Mouse (Mus musculus): ENCODE measurements at regions not wholly inside any gene's neighbourhood (a gene's known extent, or its start where the extent isn't known, plus 50 kb on each side); places are given as distances from the start of the nearest gene placed in this dataset.
"Not testable (repeated sequence)": the region's sequence is repeated elsewhere in the genome, so short reads cannot be mapped to it uniquely, and the experiment has no call there.

DNA sequence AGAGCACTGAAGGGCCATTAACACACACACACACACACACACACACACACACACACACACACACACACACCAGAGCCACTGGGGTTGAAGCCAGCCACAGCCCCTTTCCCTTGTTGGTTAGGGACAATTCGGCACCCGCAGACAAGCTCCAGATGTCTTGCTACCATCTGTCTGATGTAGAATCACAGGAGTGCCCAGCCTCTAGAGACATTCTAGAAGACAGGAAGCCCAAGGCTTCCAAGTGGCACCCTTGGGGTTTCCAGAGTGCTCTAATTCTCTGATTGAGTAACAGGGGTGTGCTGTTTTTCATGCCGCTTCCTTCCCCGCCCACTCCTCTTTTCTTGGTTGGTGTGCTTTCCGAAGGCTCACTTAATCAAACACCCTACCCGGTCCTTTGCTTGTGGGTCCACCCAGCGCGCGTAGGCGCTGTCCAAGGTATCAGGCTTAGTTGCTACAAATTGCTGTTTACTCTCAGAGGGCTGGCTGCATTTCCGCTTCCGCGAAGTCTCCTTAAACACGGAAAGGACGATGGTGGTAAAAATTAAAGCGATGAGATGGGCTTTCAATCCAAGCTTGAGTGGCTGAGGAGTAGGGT is 59.5 kb upstream of the Zbtb18 start:
- DNase-seq (ENCODE audit: extremely low spot score in 1 of 2, low spot score in 1 of 2): no peak

DNA sequence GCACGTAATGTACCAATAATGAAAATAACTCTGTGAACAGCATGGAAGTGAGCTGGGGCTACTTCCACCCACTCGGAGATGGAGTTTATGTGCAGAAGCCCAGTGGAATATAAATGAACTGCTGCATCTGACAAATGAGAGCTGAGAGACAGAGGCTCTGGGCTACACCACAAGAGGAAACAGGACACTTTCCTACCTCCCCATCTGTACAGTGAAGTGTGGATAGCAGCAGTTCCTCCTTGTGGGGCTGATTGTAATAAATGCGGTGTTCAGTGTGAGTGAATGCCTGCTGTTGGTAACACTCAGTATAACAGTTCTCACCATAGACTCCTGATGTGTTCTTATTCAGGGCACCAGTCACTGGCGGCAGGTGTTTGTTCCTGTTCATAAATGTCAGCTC is 60.0 kb upstream of the Zbtb18 start:
- peak; percentile 67 to 68 for DNase-seq (ENCODE audit: extremely low spot score in 1 of 2, low spot score in 1 of 2)

DNA sequence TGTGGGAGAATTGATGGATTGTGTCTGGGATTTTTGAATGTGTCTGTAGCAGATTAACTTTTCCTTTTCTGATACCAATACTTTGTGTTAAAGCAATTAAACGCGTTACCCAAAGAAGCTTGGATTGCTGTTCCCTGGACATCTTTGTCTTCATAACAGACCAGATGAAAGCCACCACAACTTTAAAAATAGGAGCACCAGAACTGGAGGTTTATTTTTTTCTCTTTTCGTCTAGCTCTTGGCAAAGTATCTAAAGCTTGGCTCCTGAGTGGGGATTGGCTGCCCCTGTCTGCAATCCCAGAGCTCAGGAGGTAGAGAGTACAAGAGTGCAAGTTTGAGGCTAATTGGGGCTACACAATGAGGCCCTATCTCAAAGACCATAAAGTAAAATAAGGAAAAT is 64.0 kb upstream of the Zbtb18 start:
- peak in 1 of 2 experiments; percentile 20 for DNase-seq (ENCODE audit: extremely low spot score in 1 of 2, low spot score in 1 of 2)

DNA sequence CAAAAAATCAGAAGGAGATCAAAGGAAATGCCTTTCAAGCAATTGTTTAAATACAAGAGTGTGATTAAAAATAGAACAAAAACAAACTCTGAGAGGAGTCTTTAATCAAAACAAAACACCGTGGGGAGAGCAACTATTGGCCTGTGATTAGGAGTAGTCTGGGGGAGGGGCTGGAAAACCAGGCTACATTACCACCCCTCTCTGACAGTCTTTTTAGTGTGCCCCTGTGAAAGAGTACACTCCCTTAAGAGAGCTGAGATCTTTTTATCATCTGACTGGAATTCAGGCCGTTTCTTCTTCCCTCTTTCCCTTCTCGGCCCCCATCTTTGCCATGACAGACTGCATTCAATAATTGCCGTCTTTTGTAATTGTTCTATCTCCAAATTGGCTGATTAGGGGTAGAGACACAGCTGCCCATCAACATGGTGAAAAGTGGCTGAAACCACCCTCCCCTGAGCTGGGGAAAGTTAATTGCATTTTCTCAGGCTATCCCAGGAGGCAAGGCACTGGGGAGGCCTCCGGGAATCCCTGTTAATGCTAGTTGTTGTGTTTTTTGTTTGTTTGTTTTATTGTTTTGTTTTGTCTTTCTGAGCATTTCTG is 68.8 kb upstream of the Zbtb18 start:
- no peak for DNase-seq (ENCODE audit: extremely low spot score in 1 of 2, low spot score in 1 of 2)

DNA sequence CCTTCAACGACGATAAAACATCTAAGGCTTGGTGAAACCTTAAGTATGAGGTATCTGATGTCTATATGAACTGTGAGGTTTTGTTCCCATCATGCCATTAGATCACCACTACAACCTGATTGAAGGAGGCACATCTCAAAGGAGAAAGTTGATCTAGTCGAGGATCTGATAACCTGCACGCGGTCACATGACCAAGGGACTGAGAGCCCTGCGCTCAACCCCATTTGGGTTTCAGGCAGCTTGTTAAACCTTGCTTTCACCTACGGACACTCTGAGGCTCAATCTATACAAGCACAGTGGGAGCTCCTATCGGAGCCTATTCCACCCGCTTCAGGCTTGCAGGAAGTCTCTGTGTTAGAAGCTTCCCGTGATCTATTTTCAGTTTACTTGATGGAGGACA is 70.1 kb upstream of the Zbtb18 start:
- no peak for DNase-seq (ENCODE audit: extremely low spot score in 1 of 2, low spot score in 1 of 2)

DNA sequence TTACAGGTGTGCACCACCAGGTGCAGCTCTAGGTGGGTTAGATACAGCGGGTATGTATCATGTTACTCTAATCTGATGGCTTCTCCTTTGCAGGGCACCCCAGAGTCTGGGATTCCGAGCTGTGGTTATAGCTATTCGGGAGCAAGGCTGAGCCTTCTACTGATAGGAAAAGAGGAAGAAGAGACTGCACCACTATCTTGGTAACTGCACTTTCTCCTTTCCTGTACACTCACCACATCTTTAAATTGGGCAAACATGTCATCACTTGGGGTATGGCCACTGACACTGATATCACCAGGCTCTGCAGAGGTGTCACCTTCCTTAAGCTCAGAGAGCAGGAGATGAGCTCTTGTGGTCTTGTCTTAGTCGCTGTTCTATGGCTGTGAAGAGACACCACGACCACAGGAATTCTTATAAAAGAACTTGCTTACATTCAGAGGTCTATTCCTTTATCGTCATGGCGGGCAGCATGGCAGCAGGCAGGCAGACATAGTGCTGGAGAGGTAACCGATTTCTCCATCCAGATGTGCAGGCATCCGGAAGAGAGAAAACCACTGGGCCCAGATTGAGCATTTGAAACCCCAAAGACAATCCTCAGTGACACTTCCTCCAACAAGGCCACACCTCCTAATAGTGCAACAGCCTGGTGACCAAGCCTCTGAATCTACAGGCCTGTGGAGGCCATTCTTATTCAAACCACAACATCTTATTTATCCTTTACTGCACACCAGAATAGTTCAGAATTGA is 74.1 kb upstream of the Zbtb18 start:
- DNase-seq (ENCODE audit: extremely low spot score in 1 of 2, low spot score in 1 of 2): no peak

DNA sequence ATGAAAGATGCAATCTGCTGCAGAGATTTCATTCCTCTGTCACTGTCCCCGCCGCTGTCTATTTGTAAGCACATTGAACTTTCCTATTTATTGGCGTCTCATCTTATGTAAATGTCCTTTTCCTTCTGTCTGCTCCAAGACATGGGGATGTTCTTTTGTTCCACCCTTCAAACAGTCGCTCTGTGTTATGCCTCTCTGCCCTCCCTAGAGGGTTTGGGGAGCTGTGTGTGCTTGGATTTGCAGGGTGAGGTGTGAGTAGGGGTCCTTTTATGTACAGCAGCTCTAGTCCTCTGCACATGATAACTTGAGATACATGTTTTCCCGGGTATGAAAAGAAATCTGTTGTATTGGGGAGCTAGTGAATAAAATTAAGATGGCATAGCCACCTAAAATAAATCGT is 75.2 kb upstream of the Zbtb18 start:
- DNase-seq (ENCODE audit: extremely low spot score in 1 of 2, low spot score in 1 of 2): no peak

DNA sequence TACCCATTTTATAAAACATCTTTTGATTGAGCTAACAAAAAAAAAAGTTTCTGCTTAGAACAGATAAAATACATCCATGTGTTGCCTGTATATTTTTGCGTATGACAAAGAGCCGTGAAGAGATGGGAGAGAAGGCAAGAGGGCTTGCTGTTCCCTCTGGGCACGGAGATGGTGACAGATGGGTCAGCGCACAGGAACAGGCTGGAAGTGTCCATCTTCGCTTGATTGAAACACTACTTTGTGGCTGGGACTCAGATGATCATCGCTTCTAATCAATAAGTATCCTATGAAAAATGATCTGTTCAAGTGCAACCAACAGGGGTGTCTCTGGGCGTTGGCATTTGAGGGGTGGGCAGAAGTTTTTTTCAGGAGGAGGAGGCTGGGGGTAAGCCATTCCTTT is 75.7 kb upstream of the Zbtb18 start:
- no peak for DNase-seq (ENCODE audit: extremely low spot score in 1 of 2, low spot score in 1 of 2)

DNA sequence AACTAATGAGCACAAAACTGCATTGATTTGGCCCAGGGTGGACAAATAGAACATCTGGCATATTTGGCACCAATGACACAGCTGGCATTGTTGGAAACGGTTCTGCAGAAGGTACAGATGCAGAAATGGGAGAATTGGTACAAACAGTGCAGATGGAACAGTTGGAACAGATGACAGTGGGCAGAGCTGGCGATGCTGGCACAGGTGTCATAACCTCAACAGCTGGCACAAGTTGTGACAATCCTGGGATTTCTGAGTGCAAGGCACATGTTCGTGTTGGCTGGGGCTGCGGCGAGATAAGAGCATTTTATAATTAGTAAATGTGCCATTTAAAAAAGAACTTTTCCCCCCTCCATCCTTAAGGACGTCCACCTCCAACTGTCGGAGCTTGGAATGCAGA is 77.8 kb upstream of the Zbtb18 start:
- DNase-seq (ENCODE audit: extremely low spot score in 1 of 2, low spot score in 1 of 2): no peak

DNA sequence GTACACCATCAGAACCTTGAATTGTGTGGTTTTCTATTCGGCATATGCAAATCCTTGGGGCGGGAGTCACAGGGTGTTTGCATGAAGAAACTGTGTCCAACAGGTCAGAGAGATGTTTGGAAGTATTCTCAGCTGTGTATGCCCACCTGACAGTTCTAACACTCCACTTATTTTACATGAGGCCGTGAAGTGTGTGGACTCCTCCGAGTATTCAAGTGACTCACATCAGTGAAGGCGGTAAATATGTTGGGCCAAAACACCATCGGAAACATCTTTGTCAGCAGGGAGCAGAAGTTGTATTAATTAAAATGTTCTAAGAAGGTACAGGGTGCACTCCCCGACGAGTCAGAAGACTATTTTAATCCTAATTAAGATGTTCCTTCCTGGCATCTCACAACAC is 79.8 kb upstream of the Zbtb18 start:
- no peak for DNase-seq (ENCODE audit: extremely low spot score in 1 of 2, low spot score in 1 of 2)

DNA sequence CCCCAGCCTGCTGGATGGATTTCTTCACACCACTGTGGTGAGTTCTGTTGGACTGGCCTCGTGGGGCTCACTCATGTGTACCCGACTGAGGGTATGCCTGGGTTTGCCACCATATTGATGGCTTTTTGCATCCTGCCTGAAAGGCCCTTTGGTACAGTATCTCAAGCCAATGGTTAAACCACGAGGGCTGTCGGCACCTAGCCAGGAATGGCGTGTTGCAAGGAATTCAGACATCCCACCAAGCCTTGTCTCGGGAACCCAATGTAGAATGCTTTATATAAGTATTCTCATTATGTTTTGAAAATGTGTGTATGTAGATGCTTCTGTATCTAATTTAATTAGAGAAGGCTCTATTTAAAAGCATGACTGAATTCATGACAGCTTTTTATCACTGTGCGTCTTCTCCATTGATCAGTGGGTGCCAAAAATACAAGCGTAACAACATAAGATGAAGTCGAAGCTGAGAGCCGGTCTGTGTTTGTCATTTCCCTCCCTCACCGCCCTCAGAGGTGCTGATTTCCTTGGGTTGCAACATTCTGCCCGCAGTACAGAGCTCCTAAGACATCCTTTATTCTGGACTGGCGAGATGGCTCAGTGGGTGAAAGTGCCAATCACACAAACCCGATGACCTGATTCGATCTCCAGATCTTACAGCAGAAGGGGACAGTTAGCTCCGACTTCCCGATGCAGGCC is 90.5 kb upstream of the Akt3 start:
- DNase-seq (ENCODE audit: extremely low spot score in 1 of 2, low spot score in 1 of 2): peak in 1 of 2 experiments; percentile 41

DNA sequence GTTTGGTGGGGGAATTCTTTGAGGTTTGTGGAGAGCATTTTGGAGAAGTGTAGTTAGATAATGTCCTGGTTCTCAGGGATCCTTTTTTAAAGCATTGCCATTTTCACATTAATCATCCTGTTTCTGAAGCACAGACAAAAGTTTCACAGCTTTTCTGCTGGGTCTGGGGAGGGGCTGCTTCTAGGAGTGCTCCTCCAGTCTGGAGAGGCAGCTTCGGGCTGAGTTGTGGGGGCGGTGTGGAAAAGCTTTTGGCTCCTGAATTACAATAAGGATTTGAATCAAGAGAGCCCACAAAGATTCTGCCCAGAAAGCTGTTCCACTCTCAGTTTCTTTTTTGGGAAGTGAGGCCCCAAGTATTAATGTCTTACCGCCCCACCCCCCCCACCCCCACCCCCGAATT is 89.2 kb upstream of the Akt3 start:
- peak; percentile 89 to 90 for DNase-seq (ENCODE audit: extremely low spot score in 1 of 2, low spot score in 1 of 2)

DNA sequence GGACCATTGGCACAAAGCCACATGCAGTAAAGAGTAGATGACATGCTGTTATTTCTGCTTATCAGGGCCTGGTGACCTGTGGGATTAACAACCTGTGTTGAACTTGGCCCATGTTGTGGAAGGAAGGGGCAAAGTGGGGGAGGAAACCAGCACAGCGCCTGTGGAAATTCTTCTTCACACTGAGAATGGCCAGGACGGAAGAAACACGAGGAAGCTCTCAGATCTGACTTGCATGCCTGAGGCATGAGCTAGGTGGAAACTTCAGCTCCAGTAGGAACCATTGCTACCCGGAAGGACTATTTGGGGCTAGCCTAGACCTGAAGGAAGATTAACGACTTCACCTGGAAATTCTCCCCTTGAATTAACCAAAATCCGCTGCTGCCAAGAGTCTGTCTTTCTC is 88.5 kb upstream of the Akt3 start:
- DNase-seq (ENCODE audit: extremely low spot score in 1 of 2, low spot score in 1 of 2): no peak

DNA sequence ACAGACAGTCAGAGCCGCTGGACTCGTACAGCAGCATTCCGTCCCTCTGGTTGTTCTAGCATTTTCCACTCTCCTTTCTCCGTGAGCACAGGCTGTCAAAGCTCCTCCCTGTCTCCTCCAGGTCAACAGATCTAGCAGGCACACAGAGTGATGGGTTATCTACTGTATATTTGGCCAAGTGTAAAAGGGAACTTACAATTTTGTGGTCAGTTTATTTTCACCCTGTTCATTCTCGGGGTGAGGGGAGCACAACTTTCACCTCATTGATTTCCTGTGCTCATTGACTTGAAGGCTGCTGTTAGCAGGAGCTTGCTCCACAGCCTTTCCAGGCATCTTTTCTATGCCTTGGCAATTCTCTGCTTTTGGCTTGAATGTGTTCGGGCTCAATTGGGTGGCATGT is 87.5 kb upstream of the Akt3 start:
- no peak for DNase-seq (ENCODE audit: extremely low spot score in 1 of 2, low spot score in 1 of 2)

DNA sequence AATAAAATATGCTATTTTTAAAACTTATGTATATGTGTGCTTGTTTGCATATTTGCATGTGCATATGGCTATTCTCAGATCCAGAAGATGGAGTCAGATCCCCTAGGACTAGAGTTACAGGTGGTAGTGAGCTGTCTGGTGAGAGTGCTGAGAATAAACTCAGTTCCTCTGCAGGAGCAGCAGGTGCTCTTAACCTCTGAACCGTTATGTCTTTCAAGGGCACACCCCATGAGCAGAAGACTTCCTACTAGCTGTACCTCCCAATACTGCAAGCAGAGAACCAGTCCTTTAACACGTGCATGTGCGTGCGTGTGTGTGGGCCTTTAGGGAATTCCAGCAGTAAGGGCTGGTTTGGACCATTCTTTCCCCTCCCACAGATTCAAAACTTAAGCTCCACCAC is 85.9 kb upstream of the Akt3 start:
- no peak for DNase-seq (ENCODE audit: extremely low spot score in 1 of 2, low spot score in 1 of 2)

DNA sequence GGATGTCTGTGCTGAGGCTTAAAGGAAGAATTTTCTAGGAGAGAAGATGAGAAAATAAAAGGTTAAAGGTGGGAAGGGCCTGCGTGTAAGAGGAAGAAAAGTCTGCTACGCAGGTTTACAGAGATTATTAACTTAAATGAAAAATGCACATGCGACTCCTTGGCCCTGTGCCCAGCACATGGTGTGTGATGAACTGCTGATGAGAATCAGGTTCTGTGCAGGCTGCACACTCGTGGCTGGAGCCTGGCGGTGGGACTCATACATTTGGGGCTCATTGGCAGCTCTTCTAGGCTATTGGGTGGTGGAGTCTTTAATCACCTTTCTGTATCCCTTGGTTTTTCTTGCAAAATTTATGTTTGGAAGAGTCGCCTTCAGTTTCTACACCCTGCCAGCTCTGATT is 85.1 kb upstream of the Akt3 start:
- DNase-seq (ENCODE audit: extremely low spot score in 1 of 2, low spot score in 1 of 2): no peak

DNA sequence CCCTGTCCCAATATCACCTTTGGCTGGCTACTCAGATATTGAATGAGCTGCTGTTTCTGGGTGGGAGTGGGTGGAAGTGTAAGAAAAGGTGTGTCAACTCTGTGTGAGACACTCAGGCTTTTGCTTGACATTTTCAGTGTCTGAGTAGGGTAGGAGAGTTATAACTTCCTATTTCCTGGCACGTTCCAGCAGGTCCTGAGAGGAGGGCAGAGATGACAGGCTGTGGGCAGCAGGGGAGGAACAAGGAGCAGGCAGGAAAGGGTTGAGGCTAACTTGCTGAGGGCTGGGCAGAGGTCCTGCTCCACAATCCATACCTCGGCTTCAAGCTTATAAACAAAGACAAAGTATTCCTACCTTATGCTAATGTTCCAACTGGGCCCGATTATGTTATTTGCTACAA is 82.2 kb upstream of the Akt3 start:
- DNase-seq (ENCODE audit: extremely low spot score in 1 of 2, low spot score in 1 of 2): no peak

DNA sequence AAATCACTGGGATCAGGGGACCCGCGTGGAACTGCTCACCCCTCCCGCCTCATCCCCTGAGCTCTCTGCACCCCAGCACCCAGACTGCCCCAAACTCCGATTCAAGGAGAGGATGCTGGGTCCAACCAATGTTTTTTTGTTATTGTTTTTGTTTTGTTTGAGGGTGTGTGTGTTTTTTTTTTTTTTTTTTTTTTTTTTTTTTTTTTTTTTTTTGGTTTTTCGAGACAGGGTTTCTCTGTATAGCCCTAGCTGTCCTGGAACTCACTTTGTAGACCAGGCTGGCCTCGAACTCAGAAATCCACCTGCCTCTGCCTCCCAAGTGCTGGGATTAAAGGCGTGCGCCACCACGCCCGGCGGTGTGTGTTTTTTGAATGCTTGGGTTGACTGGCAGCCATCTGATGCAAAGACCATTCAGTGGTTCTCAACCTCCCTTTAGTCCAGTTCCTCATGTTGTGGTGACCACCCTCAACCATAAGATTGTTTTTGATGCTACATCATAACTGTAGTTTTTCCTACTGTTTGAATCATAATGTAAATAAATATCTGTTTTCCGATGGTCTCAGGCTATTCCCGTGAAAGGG is 81.3 kb upstream of the Akt3 start:
- DNase-seq (ENCODE audit: extremely low spot score in 1 of 2, low spot score in 1 of 2): not testable (repeated sequence)

DNA sequence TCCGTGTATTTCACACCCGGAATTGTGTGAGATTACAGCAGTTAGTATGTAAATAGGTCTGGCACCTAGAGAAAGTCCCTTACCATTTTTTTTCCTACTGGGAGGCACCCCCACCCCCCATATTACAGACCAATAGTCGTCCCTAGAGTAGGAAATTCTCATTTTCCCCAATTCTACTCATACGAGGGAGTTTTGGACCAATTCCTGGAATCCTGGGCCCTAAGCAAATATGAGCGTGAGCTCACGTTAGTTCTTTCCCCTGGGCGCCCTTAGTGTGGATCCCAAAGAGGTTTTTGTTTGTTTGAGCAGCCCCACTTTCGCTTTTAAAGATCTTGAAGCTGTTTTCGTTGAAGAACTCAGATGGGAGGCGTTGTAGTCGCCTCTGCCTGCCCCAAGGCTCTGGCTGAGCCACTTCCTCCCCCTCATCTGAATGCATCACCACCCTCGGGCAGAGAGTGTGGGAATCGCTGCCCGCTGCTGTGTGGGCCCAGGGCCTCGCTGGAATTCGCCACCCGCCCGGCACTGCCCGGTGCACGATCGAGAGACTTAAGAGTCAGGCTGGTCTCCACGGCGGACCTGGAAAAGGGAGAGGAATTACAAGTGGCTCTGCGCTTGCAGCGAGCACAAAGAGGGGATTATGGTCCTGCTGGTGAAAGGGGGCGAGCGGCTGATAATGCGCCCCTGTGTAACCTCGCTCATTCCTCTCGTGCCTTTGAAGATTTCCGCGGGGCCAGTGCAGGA is 80.6 kb upstream of the Akt3 start:
- peak in 1 of 2 experiments; percentile 70 for DNase-seq (ENCODE audit: extremely low spot score in 1 of 2, low spot score in 1 of 2)

DNA sequence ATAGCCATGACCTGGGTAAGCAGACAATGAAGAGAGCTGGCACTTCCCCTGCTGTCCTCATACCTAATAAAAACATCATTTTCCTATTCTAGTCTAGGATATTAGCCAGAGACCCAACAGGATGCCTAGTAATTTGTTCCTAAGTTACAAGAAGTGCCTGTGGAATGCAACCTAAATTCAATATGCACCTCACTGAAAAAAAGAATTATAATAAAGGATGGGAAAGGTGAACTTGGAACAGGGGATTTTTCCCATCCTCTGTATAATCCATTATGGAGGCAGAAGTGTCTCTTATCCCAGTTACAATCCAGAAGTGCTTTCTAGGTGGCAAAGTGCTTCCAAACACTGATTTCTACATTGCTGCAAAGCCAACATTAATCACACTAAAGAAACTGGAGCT is 79.8 kb upstream of the Akt3 start:
- DNase-seq (ENCODE audit: extremely low spot score in 1 of 2, low spot score in 1 of 2): no peak

DNA sequence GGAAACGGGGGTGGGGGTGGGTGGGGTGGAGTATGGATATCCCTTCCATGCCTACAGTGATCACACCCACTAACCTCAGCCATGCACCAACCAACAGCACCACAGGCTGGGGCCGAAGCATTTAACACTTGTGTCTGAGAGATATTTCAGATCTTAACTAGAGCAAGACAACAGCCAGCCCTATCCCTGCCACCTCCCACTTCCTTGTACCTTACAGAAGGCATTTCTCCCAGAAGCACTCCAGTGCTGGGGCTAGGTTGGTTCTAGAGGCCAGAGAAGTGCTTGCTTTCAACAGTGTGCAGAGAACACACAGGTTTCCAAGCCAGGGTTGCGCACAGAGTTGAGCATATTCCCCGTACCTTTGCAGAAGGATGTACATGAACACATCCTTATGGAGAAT is 79.1 kb upstream of the Akt3 start:
- DNase-seq (ENCODE audit: extremely low spot score in 1 of 2, low spot score in 1 of 2): peak in 1 of 2 experiments; percentile 21

Data from frontal cortex, adult 2 months (tissue).